Mouse (Mus musculus): ENCODE results near the gene Grm4.

DNA sequence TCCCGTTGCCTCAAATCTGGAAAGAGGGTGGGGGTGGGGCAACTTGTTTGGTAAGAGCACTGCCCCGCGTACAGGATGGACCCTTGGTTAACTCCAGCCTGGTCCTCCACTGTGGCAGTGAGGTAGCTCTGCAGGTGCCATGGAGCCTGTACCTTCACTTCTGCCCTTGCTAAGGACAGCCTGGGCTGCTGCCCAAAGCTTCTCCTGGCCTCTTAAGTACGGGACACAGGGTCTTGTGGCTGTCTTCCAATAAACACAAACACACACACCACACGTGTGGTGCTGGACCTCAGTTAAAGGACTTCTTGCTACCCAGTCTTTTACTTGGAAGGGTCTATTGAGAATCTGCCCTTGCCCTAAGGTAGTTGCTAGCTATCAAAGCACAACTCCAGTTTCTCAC is 37.6 kb upstream of the Grm4 start:
- no peak for TF ChIP-seq POLR2A (IDR thresholded peaks at IDR 0.05; ENCODE audit: borderline replicate concordance, control insufficient read depth, low read depth, low read length)
- no peak for TF ChIP-seq CTCF (IDR thresholded peaks at IDR 0.05; ENCODE audit: control insufficient read depth, insufficient read depth, low read length)
